Mouse (Mus musculus) lung, embryonic 15.5 days (tissue): ENCODE data around the gene Igsf3. TPM values are rescaled to one million over a fixed set of nuclear protein-coding genes. Genes with fewer than 3 reads are reported as not detected.

Source experiments
- polyA plus RNA-seq: library from polyadenylated mRNA; unstranded; fragments of >200 nt; fragmentation: Nextera tagmentation; extraction: Ambion mirVana; gene quantifications from 2 replicates; pipeline ENCODE4 v1.2.1, GENCODE M21; 2015

Gene Igsf3
- polyA plus RNA-seq, 1 experiment from 2014 or later = 41.3 TPM

Other genes with a start within 250 kb of the Igsf3 start
- gene Cd2, start 89.1 kb upstream of the Igsf3 start, polyA plus RNA-seq = 0.62 and 0.81 TPM in 2 replicates
- 99.7 and 117 TPM in 2 replicates for gene Atp1a1, start 227.6 kb downstream of the Igsf3 start, polyA plus RNA-seq